Comparison of ENCODE assay signal across 28 mouse cellular contexts in the genomic region with DNA sequence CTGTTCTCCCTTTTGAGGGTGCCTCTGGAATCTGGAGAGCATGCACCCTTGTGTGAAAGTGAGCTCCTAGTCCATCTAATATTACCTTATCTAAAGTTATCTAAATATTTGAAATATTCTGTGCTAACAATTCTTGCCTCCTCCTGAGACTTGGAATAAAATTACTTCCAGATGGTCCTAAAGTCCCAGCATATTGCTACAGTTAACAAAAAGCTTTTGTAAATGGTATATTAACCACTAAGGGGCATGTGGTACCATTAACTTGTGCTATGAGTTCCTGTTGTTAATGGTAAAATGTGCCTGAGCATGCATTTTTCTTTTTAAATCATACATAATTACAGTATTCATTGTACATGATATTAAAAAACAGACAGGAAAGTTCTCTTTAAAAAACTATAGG.
DNase-seq lines count a peak whose midpoint lies in the region; ATAC-seq lines count a peak whose summit lies in the region.
"Had no signal": no experiment of that assay in that cellular context is flagged by ENCODE, and none has a peak within 500 bp of the region (broad histone marks: within the 10 kb centered on the region; RNA-seq: fewer than 3 reads in every experiment).

No protein-coding gene starts in this region.

- peaks cover 4% of the 10 kb centered on the region for H3K4me1 ChIP-seq in embryonic facial prominence, embryonic 14.5 days (ENCODE audit: control insufficient read depth, insufficient read depth, low read length)
- H3K4me1 ChIP-seq in limb, embryonic 12.5 days (replicated peaks) = peaks cover 23% of the 10 kb centered on the region
- H3K4me1 ChIP-seq: hindbrain, embryonic 12.5 days; intestine, embryonic 15.5 days; neural tube, embryonic 15.5 days had no signal

- no peak overlapping the region for H3K27ac ChIP-seq in embryonic facial prominence, embryonic 14.5 days (replicated peaks; ENCODE audit: low read depth, low read length)
- peak overlapping the region; percentile 80 for H3K27ac ChIP-seq in limb, embryonic 12.5 days
- H3K27ac ChIP-seq: hindbrain, embryonic 12.5 days; hindbrain, postnatal 0 days; intestine, embryonic 15.5 days; liver, embryonic 14.5 days; macrophage; neural tube, embryonic 15.5 days had no signal

- ATAC-seq in embryonic facial prominence, embryonic 14.5 days (ENCODE audit: low read depth) = no peak
- peak; percentile 73 for ATAC-seq in limb, embryonic 12.5 days (ENCODE audit: insufficient number of reproducible peaks, insufficient read depth, low FRiP score, low TSS enrichment, low read depth)
- ATAC-seq: forebrain, embryonic 16.5 days; hindbrain, postnatal 0 days; intestine, embryonic 15.5 days; Patski had no signal

- DNase-seq in cerebellum, adult 9-10 months = peak; percentile 71
- no peak for DNase-seq in cerebellum, postnatal 10 days
- peak; percentile 50 for DNase-seq in 3T3-L1 (ENCODE audit: low read depth, low spot score)
- DNase-seq in embryonic facial prominence, embryonic 14.5 days (ENCODE audit: low spot score) = peak; percentile 56
- no peak for DNase-seq in thymus, postnatal 14 days
- DNase-seq in adrenal gland, postnatal 25 days = no peak
- no peak for DNase-seq in kidney, adult 18-20 months
- DNase-seq: adrenal gland, postnatal 10 days; gastrocnemius, postnatal 10 days; heart, postnatal 36 days; kidney, postnatal 14 days; layer of hippocampus, adult 9-11 months; liver; lung, adult 2 months; lung, postnatal 10 days; midbrain, embryonic 14.5 days; retina, postnatal 1 day; right cerebral cortex, postnatal 14 days had no signal

- no peaks in the 10 kb centered on the region for H3K27me3 ChIP-seq in embryonic facial prominence, embryonic 14.5 days (replicated peaks; ENCODE audit: control insufficient read depth, insufficient read depth, low read length)
- no peaks in the 10 kb centered on the region for H3K27me3 ChIP-seq in limb, embryonic 12.5 days
- H3K27me3 ChIP-seq: hindbrain, embryonic 12.5 days; intestine, embryonic 15.5 days; neural tube, embryonic 15.5 days; Patski had no signal

- H3K4me2 ChIP-seq in embryonic facial prominence, embryonic 14.5 days (ENCODE audit: low read depth, low read length) = no peak overlapping the region
- 0 out of 2 replicates have a peak overlapping the region, but pooled peaks have one; percentile 23 for H3K4me2 ChIP-seq in limb, embryonic 12.5 days
- H3K4me2 ChIP-seq: heart, embryonic 11.5 days; hindbrain, embryonic 12.5 days; intestine, embryonic 15.5 days; neural tube, embryonic 15.5 days had no signal

- H3K4me3 ChIP-seq in embryonic facial prominence, embryonic 14.5 days (ENCODE audit: low read depth, low read length) = no peak overlapping the region
- H3K4me3 ChIP-seq in limb, embryonic 12.5 days (replicated peaks) = no peak overlapping the region
- H3K4me3 ChIP-seq: hindbrain, embryonic 12.5 days; intestine, embryonic 15.5 days; neural tube, embryonic 15.5 days had no signal

- no peak overlapping the region for H3K9ac ChIP-seq in embryonic facial prominence, embryonic 14.5 days (ENCODE audit: low read depth, low read length)
- H3K9ac ChIP-seq in limb, embryonic 12.5 days (replicated peaks) = no peak overlapping the region
- H3K9ac ChIP-seq: hindbrain, embryonic 12.5 days; intestine, embryonic 15.5 days; liver, embryonic 14.5 days; neural tube, embryonic 15.5 days had no signal

- H3K36me3 ChIP-seq in embryonic facial prominence, embryonic 14.5 days (ENCODE audit: control insufficient read depth, insufficient read depth, low read length) = no peaks in the 10 kb centered on the region
- H3K36me3 ChIP-seq in limb, embryonic 12.5 days = no peaks in the 10 kb centered on the region; the same call in 1 of the 2 replicates
- H3K36me3 ChIP-seq: hindbrain, embryonic 12.5 days; intestine, embryonic 15.5 days; neural tube, embryonic 15.5 days had no signal

- H3K9me3 ChIP-seq in embryonic facial prominence, embryonic 14.5 days (ENCODE audit: control insufficient read depth, low read length) = no peaks in the 10 kb centered on the region
- H3K9me3 ChIP-seq in limb, embryonic 12.5 days = no peaks in the 10 kb centered on the region
- H3K9me3 ChIP-seq: hindbrain, embryonic 12.5 days; intestine, embryonic 15.5 days; neural tube, embryonic 15.5 days had no signal

Comparison
In these comparisons a context has a peak if more than half of its experiments do, and no peak if none do; other contexts are left out.
1. DNase-seq: peak in cerebellum, adult 9-10 months (single experiment), 3T3-L1 (single experiment) and embryonic facial prominence, embryonic 14.5 days (single experiment); none in cerebellum, postnatal 10 days (0 of 2), thymus, postnatal 14 days (single experiment), adrenal gland, postnatal 25 days (single experiment) and kidney, adult 18-20 months (single experiment).